Mouse (Mus musculus) heart, postnatal 25 days (tissue): Measurements from ENCODE around the gene Mrps23. TPM values are rescaled to one million over a fixed set of nuclear protein-coding genes. Genes with fewer than 3 reads are reported as not detected.
"Not testable (repeated sequence)": the region's sequence is repeated elsewhere in the genome, so short reads cannot be mapped to it uniquely, and the experiment has no call there.

Experiments used
- DNase-seq: peaks from one replicate; pipeline ENCODE4 v3.0.0; 2022; ENCODE audit warnings: low spot score
- intact Hi-C: fragments of 180-260 bp; cut with DNase I; formaldehyde crosslinking; loops from one replicate; pipeline ENCODE4 v1.15.1; 2025
- total RNA-seq, 2 experiments: library from RNA; stranded (reverse); gene quantifications; 2 replicates each; pipeline ENCODE4 v1.2.3; 2021

Mrps23 gene
- total RNA-seq, 2 experiments from 2014 or later = 301 to 306 TPM

GRCm38 (mm10) chr11:88172601-88173325 is 31.4 kb upstream of the Mrps23 start:
- DNase-seq = peak; percentile 68
- intact Hi-C loops = no loop called here

GRCm38 (mm10) chr11:88173386-88174025 is 30.7 kb upstream of the Mrps23 start:
- intact Hi-C loops = no loop called here
- no peak for DNase-seq

DNA sequence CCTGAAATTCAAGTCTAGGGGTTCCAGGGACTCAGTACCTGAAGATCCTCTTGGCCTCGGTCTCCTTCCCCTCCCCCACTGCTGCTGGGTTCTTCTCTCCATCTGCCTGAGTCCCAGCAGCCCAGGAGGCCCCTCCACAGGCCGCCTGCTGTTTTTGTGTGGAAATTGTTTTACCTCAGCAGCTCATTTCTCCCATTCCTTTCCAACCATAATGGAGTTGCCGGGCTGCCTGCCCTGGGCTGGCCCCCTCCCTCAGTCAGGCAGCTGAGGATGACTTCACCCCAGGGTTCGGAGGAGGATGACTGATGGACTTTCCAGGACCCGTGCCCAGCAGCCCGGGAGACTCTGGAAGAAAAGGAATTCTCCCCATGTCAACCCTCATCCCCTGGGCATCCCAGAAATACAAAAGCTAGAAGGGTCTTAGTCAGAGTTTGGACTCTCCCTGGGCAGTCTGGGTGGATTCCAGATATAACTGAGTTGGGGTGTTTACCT is 23.7 kb upstream of the Mrps23 start:
- intact Hi-C loops = no loop called here
- peak; percentile 54 for DNase-seq

GRCm38 (mm10) chr11:88180959-88181619 is 23.1 kb upstream of the Mrps23 start:
- intact Hi-C loops = no loop called here
- DNase-seq = peak; percentile 86

GRCm38 (mm10) chr11:88184632-88185180 is 19.5 kb upstream of the Mrps23 start:
- no peak for DNase-seq
- intact Hi-C loops = no loop called here

GRCm38 (mm10) chr11:88186078-88186946 is 17.9 kb upstream of the Mrps23 start:
- intact Hi-C loops = no loop called here
- DNase-seq = no peak

DNA sequence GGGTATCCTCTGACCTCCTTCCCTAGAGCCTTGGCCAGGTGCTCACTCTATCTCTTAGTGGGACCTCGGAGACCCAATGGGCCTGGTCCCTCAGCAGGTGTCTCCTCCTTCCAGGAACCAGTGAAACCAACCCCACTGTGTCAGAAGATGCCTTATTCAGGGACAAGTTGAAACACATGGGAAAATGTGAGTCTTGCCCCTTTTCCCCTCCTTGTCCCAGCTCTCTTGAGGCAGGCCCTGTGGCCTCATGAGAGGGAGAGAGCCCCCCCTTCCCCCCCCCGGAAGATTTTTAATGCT is 17.3 kb upstream of the Mrps23 start:
- intact Hi-C loops = no loop called here
- no peak for DNase-seq

GRCm38 (mm10) chr11:88187417-88188133 is 16.6 kb upstream of the Mrps23 start:
- DNase-seq = peak; percentile 86
- intact Hi-C loops = loop anchor here (2.0 kb wide), 1 partner anchor 121 kb away; no protein-coding TSS in a partner anchor

DNA sequence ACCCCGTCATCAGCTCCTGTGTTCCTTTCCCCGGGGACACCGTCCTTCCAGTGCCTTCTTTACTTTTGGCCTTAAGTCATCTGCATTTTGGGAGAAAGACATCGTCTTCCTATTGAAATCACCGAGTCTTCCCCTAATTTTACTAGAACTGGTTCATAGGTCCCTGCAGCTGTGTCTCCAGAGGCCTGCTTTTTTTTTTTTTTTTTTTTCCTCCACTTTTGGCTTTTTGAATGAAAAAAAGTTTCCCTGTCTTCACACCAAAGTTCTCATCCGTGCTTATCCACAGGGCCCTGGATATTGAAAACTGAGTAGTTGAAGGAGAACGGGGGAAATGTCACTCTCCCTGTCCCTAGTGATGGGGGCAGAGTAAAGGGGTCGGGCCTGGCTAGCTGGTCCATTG is 16.0 kb upstream of the Mrps23 start:
- no peak for DNase-seq
- intact Hi-C loops = loop anchor here (2.0 kb wide), 1 partner anchor 121 kb away; no protein-coding TSS in a partner anchor

GRCm38 (mm10) chr11:88188635-88189034 is 15.6 kb upstream of the Mrps23 start:
- intact Hi-C loops = loop anchor here (2.0 kb wide), 1 partner anchor 122 kb away; no protein-coding TSS in a partner anchor
- DNase-seq = no peak

DNA sequence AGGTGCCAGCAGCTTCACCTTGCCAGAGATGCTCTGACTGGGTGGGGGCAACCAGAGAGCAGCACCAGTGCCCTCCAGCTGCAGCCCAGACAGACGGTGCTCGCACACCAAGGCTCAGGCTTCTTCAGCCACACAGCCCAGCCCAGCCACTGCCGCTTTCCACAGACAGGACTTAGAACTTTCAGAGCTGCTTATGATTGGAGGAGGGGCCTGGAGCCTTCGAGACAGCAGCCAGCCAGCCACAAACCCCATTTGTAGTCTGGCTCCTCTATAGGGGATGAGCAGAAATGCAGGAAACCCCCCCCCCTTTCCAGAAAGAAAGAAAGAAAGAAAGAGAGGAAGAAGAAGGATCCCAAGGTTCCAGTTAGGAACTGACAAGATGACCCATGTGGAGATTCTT is 11.6 kb upstream of the Mrps23 start:
- no peak for DNase-seq
- intact Hi-C loops = no loop called here

GRCm38 (mm10) chr11:88193098-88193823 is 10.9 kb upstream of the Mrps23 start:
- intact Hi-C loops = no loop called here
- DNase-seq = no peak

GRCm38 (mm10) chr11:88193824-88194696 is 10.1 kb upstream of the Mrps23 start:
- intact Hi-C loops = no loop called here
- no peak for DNase-seq

- intact Hi-C loops = loop anchor here (1.0 to 5.0 kb wide), 3 partner anchors 33 to 213 kb away; no protein-coding TSS in a partner anchor
- DNase-seq = not testable (repeated sequence)
Measured at GRCm38 (mm10) chr11:88195699-88196098, 8.5 kb upstream of the Mrps23 start.

DNA sequence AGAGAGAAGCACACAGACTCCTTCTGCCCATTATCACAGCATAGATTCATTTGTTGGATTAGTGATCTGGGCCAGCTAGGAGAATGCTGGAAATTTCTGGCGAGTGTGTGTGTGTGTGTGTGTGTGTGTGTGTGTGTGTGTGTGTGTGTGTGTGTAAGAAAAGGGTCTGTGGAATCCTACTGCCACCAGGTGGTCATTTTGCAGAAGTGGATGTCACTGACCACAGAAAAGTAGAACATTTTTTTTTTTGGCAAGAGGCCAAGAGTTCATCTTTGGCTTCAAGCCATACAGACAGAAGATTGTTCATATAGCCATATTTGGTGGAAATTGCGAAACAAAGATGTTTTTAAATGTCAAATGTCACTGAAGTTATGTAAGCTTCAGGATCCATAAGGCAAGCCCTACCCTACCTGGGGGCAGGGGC is 7.0 kb upstream of the Mrps23 start:
- intact Hi-C loops = loop anchor here (5.0 kb wide), 2 partner anchors 35 to 215 kb away; no protein-coding TSS in a partner anchor
- DNase-seq = no peak

DNA sequence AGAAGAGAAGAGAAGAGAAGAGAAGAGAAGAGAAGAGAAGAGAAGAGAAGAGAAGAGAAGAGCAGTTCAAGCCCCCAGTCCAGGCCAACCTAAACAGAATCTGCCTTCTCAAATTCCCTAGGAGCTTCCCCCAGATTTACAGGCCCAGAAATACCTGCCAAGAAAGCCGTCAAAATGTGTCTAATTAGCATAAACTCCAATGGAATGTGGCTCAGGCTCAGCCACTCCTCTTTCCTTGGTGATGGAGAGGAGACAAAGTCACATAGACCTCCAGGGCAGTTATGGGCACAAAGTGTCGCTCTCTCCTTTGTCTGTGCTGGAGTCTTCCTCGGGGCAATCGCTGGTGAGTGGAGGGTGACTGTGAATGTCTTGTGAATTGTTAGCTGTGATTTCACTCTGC is 6.0 kb upstream of the Mrps23 start:
- intact Hi-C loops = loop anchor here (2.0 to 5.0 kb wide), 3 partner anchors 36 to 227 kb away; no protein-coding TSS in a partner anchor

DNA sequence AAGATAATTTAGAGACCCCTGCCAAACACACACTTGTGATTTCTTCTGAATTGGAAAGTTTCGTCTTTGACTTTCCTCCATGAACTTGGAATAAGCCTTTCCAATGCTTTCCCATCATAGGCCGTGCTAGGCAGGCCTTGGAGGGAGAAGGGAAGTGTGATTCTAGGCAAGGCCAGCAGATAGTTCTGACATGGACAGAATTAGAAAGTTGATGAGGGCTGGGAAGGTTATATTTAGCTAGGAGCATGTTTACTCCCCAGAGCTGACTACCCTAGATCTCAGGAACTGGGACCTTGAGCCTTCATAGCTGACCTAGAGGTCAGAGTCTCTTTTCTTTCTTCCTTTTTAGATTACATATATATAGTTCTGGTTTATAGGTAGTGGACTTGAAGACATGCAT is 3.0 kb upstream of the Mrps23 start:
- no peak for DNase-seq

More for the DNA sequence above, 6.0 kb upstream of the Mrps23 start:
- DNase-seq = no peak

More for the DNA sequence above, 3.0 kb upstream of the Mrps23 start:
- intact Hi-C loops = no loop called here
